Mouse (Mus musculus) ES-E14 (cell line): ENCODE results near the gene C1ql4.
A peak's percentile ranks its signal among the peaks of the same experiment; 100 is the strongest.

Source experiments
- CHD2 ChIP-seq: IDR thresholded peaks from 2 replicates; pipeline ENCODE4 v1.6.1; 2014; ENCODE audit warnings: mild to moderate bottlenecking, low read depth, low read length, inconsistent platforms
- HCFC1 ChIP-seq: IDR thresholded peaks from 2 replicates; pipeline ENCODE4 v1.6.1; 2012; ENCODE audit warnings: low read length, inconsistent platforms, borderline replicate concordance; ENCODE audit not compliant: insufficient read depth
- MAFK ChIP-seq: IDR thresholded peaks from 2 replicates; pipeline ENCODE4 v1.6.1; 2014; ENCODE audit warnings: mild to moderate bottlenecking, low read depth, low read length, inconsistent platforms; ENCODE audit not compliant: insufficient read depth
- ZC3H11A ChIP-seq: IDR thresholded peaks from 2 replicates; pipeline ENCODE4 v1.6.1; 2012; ENCODE audit warnings: low read depth, mild to moderate bottlenecking, inconsistent platforms, low read length, borderline replicate concordance
- ZNF384 ChIP-seq: IDR thresholded peaks from 2 replicates; pipeline ENCODE4 v1.6.1; 2012; ENCODE audit warnings: low read depth, low read length, inconsistent platforms

GRCm38 (mm10) chr15:99093291-99094258, 6.0 kb upstream of the C1ql4 start:
- no peak for TF ChIP-seq ZC3H11A
- TF ChIP-seq MAFK, result no peak
- no peak for TF ChIP-seq HCFC1
- no peak for TF ChIP-seq CHD2
- TF ChIP-seq ZNF384, result peak; percentile 96
